Mouse (Mus musculus) liver, adult 2 months (tissue): ENCODE results near the gene Tlk1.

Experiments
- CTCF ChIP-seq: fragments of 200-500 bp; IDR thresholded peaks from 2 replicates; pipeline ENCODE4 v1.5.1; 2011; ENCODE audit warnings: low read depth, low read length, control low read depth
- POLR2A ChIP-seq: fragments of 200-500 bp; IDR thresholded peaks from 2 replicates; pipeline ENCODE4 v1.6.1; 2011; ENCODE audit warnings: low read length, control low read depth; ENCODE audit not compliant: insufficient read depth; ENCODE audit errors: extremely low read depth

- no peak for TF ChIP-seq CTCF
- TF ChIP-seq POLR2A, result no peak
Measured at GRCm38 (mm10) chr2:70875129-70875528, 49.6 kb upstream of the Tlk1 start.
